Mouse (Mus musculus): ENCODE data around the gene Nmrk1.

DNA sequence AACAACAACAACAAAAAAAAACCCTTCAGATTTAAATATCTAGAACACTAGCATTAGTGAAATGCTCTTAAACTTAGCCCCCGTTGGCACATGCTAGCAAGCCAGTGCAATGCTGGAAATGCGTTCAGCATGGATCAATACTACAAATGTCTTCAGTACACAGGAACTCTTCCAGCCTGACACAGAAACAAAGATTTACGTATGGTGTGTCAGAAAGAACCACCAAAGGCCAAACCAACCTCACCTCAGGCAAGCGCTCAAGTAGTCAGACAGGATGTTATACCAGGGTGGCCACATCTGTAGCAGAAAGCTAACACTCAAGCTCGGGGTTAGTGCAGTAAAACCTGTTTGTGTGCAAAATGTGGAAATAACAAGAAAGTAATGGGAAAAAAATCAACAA is 12.7 kb upstream of the Nmrk1 start:
- TF ChIP-seq CTCF (IDR thresholded peaks at IDR 0.05; ENCODE audit: borderline replicate concordance, insufficient read depth, low read depth, low read length) (no peak), POLR2A (IDR thresholded peaks at IDR 0.05; ENCODE audit: borderline replicate concordance, insufficient read depth, low read length) (no peak)
